Mouse (Mus musculus): ENCODE results near the gene Nub1. TPM values are rescaled to one million over a fixed set of nuclear protein-coding genes. Genes with fewer than 3 reads are reported as not detected.

The Nub1 gene
- polyA plus RNA-seq, 1 experiment from 2014 or later, result 45.0 TPM

DNA sequence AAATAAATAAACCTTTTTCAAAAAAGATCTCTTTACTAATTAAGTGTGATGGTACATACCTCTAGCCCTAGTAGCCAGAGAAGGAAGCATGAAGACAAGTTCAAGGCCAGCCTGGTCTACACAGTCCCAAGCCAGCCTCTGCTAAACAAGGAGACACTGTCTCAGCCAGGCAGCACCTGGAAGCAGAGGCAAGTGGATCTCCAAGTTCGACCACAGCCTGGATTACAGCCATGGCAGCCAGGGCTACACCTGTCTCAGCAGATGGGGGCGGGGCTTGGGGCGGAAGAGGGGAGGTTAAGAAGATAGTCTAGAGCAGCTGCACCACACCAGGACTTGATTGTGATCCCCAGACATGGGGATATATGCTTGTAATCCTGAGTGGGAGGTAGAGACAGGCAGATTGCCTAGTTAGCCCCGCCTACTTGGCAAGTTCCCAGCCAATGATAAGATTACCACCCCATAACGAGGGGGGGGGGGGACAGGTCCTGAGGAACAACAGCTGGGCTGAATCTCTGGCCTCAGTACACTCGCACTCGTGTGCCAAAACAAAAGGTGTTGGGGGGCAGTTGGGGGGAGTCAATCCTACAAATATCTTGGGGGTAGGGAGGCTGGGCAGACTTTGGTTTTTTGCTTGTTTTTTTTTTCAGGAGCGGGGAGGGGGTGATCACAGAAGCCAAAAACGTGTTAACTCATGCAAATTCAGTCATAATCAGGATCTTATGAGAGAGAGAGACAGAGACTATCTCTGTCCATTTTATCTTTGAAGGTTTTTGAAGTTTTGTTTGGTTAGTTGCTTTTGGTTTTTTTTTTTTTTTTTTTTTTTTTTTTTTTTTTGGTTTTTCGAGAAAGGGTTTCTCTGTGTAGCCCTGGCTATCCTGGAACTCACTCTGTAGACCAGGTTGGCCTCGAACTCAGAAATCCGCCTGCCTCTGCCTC is 41.8 kb downstream of the Nub1 start:
- 61% methylated on average over 12 of the region's 12 CpGs for WGBS
- 0 out of 2 replicates have a peak, but pooled peaks cover 3% of the 10 kb centered on the region for H3K36me3 ChIP-seq (ENCODE audit: control insufficient read depth, insufficient read depth, low read length)
- no peak for ATAC-seq (ENCODE audit: low FRiP score, low TSS enrichment)
- peaks cover 20% of the 10 kb centered on the region for H3K4me1 ChIP-seq (ENCODE audit: control insufficient read depth, insufficient read depth, low read length)
- no peak overlapping the region for H3K4me3 ChIP-seq (ENCODE audit: low read length)
- 0 out of 2 replicates have a peak, but pooled peaks cover 3% of the 10 kb centered on the region for H3K27me3 ChIP-seq (ENCODE audit: control insufficient read depth, insufficient read depth, low read length)
- no peaks in the 10 kb centered on the region for H3K9me3 ChIP-seq (ENCODE audit: control insufficient read depth, low read length)
- H3K9ac ChIP-seq (ENCODE audit: low read depth, low read length), result no peak overlapping the region
- no peak overlapping the region for H3K4me2 ChIP-seq (replicated peaks; ENCODE audit: low read depth, low read length)
- no peak overlapping the region for H3K27ac ChIP-seq (ENCODE audit: low read depth, low read length)

DNA sequence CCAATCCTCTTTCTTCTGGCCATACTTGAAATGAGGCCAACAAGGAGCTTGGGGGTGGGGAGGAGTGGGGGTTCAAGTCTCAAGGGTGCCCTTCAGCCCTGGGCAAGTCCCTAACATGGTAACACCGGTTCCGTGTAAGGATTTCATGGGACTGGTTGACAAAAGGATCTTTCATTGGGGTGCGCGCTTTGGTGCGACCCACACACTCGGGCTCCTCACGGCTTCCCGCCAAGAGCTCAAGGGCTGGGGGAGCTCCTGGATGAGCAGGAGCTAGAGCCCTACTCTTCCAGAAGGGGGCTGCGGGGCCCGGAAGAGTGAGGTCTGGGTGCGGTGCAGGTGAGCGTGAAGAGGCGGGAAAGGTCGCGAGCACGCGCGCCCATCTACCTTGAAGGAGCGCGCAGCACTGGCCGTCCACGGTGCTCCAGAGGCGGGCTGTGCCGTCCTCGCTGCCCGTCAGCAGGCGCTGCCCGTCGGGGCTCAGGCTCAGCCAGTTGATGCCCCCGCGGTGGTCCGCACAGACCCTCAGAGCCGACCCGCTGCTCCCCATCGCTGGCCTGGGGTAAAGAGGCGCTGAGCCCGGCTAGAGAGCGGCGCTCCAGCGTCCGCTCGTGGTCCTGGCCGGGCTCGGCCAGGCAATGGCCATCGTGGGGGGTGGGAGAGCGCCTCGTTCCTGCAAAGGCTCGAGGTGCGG is 44.6 kb downstream of the Nub1 start:
- H3K4me3 ChIP-seq (ENCODE audit: low read length), result peak overlapping the region; percentile 71
- 0 out of 2 replicates have a peak, but pooled peaks cover 3% of the 10 kb centered on the region for H3K27me3 ChIP-seq (ENCODE audit: control insufficient read depth, insufficient read depth, low read length)
- H3K27ac ChIP-seq (ENCODE audit: low read depth, low read length), result peak overlapping the region; percentile 65
- WGBS, result under 1% methylated on average over 49 of the region's 49 CpGs
- ATAC-seq (ENCODE audit: low FRiP score, low TSS enrichment), result peak; percentile 26
- no peaks in the 10 kb centered on the region for H3K9me3 ChIP-seq (ENCODE audit: control insufficient read depth, low read length)
- H3K9ac ChIP-seq (ENCODE audit: low read depth, low read length), result peak overlapping the region; percentile 86
- peak overlapping the region; percentile 82 for H3K4me2 ChIP-seq (replicated peaks; ENCODE audit: low read depth, low read length)
- H3K4me1 ChIP-seq (ENCODE audit: control insufficient read depth, insufficient read depth, low read length), result peaks cover 32% of the 10 kb centered on the region
- no peaks in the 10 kb centered on the region for H3K36me3 ChIP-seq (ENCODE audit: control insufficient read depth, insufficient read depth, low read length)

DNA sequence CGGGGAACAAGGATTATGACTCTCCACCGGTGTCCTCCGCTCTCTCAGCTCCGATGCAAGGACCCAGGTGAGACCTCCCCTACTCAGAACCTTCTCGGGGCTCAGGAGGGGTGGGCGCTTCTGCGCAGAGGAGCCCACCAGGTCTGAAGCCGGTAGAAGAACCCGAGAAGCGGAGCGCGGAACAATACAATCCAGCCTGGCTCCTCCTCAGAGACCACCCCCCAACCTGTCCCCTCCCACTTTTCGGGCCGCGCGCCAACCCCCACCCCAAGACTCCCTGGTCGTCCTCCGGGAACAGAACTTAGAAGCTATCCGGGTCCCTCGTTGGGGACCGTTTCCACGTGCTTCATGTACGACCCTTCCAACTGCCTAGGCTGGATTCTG is 45.1 kb downstream of the Nub1 start, which contains the start of gene Wdr86:
TSS of gene Wdr86 (minus strand) at position 240 of the 384 bp plus-strand sequence.
- ATAC-seq (ENCODE audit: low FRiP score, low TSS enrichment), result peak; percentile 36
- H3K4me1 ChIP-seq (ENCODE audit: control insufficient read depth, insufficient read depth, low read length), result peaks cover 32% of the 10 kb centered on the region

DNA sequence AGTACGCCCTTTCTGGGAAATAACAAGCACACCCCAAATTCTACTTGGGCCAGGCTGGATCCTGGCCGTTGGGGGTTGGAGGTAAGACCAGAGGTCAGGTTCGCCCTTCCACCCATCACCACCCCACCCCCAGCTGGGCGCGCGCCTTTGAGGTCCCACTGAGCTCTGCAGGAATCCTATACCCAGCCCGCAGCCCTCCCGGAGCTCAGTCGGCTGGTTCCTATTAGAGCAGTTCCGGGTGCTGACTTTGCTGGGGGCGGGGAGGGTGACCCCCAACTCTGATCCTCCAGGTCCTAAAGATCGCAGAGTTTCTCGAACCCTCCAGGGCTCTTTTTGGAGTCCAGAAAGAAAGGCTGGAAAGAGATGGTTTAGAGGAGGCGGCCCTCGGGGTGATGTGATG is 45.7 kb downstream of the Nub1 start:
- Histone ChIP-seq H3K4me1 (ENCODE audit: control insufficient read depth, insufficient read depth, low read length) (peaks cover 32% of the 10 kb centered on the region), H3K9me3 (ENCODE audit: control insufficient read depth, low read length) (no peaks in the 10 kb centered on the region), H3K9ac (ENCODE audit: low read depth, low read length) (peak overlapping the region; percentile 86), H3K27me3 (ENCODE audit: control insufficient read depth, insufficient read depth, low read length) (0 out of 2 replicates have a peak, but pooled peaks cover 3% of the 10 kb centered on the region), H3K27ac (ENCODE audit: low read depth, low read length) (peak overlapping the region; percentile 65; the same call in 1 of the 2 replicates), H3K36me3 (ENCODE audit: control insufficient read depth, insufficient read depth, low read length) (no peaks in the 10 kb centered on the region), H3K4me2 (replicated peaks; ENCODE audit: low read depth, low read length) (peak overlapping the region; percentile 82), H3K4me3 (ENCODE audit: low read length) (peak overlapping the region; percentile 71)
- peak; percentile 38 for ATAC-seq (ENCODE audit: low FRiP score, low TSS enrichment)
- 4% methylated on average over 15 of the region's 15 CpGs for WGBS

More for the DNA sequence above, 45.1 kb downstream of the Nub1 start, which contains the start of gene Wdr86:
- Histone ChIP-seq H3K4me2 (replicated peaks; ENCODE audit: low read depth, low read length) (peak within 1 kb of the TSS; percentile 82), H3K27ac (ENCODE audit: low read depth, low read length) (peak within 1 kb of the TSS; percentile 65), H3K9me3 (ENCODE audit: control insufficient read depth, low read length) (no peaks in the 10 kb centered on the region), H3K27me3 (ENCODE audit: control insufficient read depth, insufficient read depth, low read length) (0 out of 2 replicates have a peak, but pooled peaks cover 3% of the 10 kb centered on the region), H3K9ac (ENCODE audit: low read depth, low read length) (peak within 1 kb of the TSS; percentile 86), H3K36me3 (ENCODE audit: control insufficient read depth, insufficient read depth, low read length) (no peaks in the 10 kb centered on the region), H3K4me3 (ENCODE audit: low read length) (peak within 1 kb of the TSS; percentile 71)
- WGBS, result under 1% methylated on average over 23 of the region's 23 CpGs

DNA sequence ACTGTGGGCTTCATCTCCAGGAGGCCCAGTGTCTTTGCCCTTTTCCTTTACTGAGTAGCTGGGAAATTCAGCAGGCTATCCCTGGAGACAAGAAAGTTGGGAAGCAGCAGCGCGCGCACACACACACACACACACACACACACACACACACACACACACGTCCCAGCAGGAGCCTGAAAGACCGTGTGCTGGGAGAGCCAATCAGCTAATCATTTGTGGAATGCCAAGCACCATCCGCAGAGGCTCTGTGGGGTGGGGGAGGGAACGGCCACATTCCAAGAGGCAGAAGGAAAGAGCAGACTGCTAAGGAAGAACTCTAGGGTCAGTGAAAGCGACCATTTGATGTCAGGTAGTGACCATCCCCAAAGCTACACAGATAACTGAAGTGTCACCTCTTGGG is 47.8 kb downstream of the Nub1 start:
- Histone ChIP-seq H3K27me3 (ENCODE audit: control insufficient read depth, insufficient read depth, low read length) (0 out of 2 replicates have a peak, but pooled peaks cover 3% of the 10 kb centered on the region), H3K4me2 (replicated peaks; ENCODE audit: low read depth, low read length) (peak overlapping the region; percentile 4), H3K4me3 (ENCODE audit: low read length) (no peak overlapping the region), H3K36me3 (ENCODE audit: control insufficient read depth, insufficient read depth, low read length) (no peaks in the 10 kb centered on the region), H3K9ac (ENCODE audit: low read depth, low read length) (no peak overlapping the region), H3K4me1 (ENCODE audit: control insufficient read depth, insufficient read depth, low read length) (peaks cover 32% of the 10 kb centered on the region), H3K9me3 (ENCODE audit: control insufficient read depth, low read length) (no peaks in the 10 kb centered on the region), H3K27ac (ENCODE audit: low read depth, low read length) (peak overlapping the region; percentile 61)
- peak; percentile 68 for ATAC-seq (ENCODE audit: low FRiP score, low TSS enrichment)
- WGBS, result 8% methylated on average over 8 of the region's 8 CpGs

DNA sequence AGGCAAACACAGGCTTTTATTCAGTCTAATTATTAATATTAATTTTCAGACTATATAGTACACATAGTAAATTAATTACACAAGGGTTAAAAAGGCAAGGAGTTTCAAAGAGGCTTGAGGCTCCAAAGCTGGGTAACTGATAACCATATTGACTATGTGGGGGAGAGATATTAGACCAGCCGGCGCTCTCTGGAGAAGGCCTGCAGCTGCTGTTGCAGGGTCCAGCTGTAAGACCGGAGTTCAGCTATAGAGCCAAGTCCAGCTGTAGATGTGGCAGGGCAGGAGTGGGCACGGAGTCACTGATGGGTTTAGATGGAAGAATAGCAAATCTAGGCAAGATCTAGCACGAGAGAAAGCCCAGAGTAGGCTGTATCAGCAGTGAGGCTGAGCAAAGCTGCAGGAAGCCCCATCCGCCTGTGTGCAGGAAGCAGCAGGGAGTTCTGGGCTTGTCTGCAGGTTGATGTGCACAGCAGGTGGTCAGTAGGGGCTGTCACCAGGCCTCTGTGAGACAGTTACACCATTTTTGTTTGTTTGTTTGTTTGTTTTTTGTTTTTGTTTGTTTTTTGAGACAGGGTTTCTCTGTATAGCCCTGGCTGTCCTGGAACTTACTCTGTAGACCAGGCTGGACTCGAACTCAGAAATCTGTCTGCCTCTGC is 48.6 kb downstream of the Nub1 start:
- H3K9me3 ChIP-seq (ENCODE audit: control insufficient read depth, low read length), result no peaks in the 10 kb centered on the region
- 53% methylated on average over 7 of the region's 7 CpGs for WGBS
- H3K27me3 ChIP-seq (ENCODE audit: control insufficient read depth, insufficient read depth, low read length), result 0 out of 2 replicates have a peak, but pooled peaks cover 3% of the 10 kb centered on the region
- H3K27ac ChIP-seq (ENCODE audit: low read depth, low read length), result peak overlapping the region; percentile 61
- no peak for ATAC-seq (ENCODE audit: low FRiP score, low TSS enrichment)
- H3K4me2 ChIP-seq (replicated peaks; ENCODE audit: low read depth, low read length), result peak overlapping the region; percentile 4; the same call in 1 of the 2 replicates
- H3K4me1 ChIP-seq (ENCODE audit: control insufficient read depth, insufficient read depth, low read length), result peaks cover 33% of the 10 kb centered on the region
- no peak overlapping the region for H3K4me3 ChIP-seq (ENCODE audit: low read length)
- no peaks in the 10 kb centered on the region for H3K36me3 ChIP-seq (ENCODE audit: control insufficient read depth, insufficient read depth, low read length)
- H3K9ac ChIP-seq (ENCODE audit: low read depth, low read length), result no peak overlapping the region

DNA sequence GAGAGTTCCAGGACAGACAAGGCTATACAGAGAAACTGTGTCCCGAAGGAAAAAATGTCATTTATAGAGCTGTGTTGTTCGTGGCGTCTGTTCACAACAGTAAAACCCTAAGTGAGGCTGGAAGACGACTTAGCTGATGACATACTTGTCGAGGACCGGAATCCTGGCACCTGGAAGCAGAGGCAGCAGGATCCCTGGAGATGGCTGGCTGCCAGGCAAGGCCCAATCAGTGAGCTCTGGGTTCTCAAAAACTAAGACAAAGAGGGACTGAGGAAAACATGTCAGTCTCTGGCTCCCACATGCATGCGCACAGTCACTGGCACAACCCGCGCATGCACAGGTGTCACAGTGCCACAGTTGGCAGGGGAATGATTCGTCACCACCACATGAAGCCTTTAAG is 52.3 kb downstream of the Nub1 start:
- no peak for ATAC-seq (ENCODE audit: low FRiP score, low TSS enrichment)
- Histone ChIP-seq H3K27ac (ENCODE audit: low read depth, low read length) (no peak overlapping the region), H3K36me3 (ENCODE audit: control insufficient read depth, insufficient read depth, low read length) (no peaks in the 10 kb centered on the region), H3K27me3 (ENCODE audit: control insufficient read depth, insufficient read depth, low read length) (no peaks in the 10 kb centered on the region), H3K9me3 (ENCODE audit: control insufficient read depth, low read length) (no peaks in the 10 kb centered on the region), H3K9ac (ENCODE audit: low read depth, low read length) (no peak overlapping the region), H3K4me1 (ENCODE audit: control insufficient read depth, insufficient read depth, low read length) (peaks cover 19% of the 10 kb centered on the region), H3K4me2 (replicated peaks; ENCODE audit: low read depth, low read length) (no peak overlapping the region), H3K4me3 (ENCODE audit: low read length) (no peak overlapping the region)
- WGBS, result 95% methylated on average over 10 of the region's 10 CpGs

DNA sequence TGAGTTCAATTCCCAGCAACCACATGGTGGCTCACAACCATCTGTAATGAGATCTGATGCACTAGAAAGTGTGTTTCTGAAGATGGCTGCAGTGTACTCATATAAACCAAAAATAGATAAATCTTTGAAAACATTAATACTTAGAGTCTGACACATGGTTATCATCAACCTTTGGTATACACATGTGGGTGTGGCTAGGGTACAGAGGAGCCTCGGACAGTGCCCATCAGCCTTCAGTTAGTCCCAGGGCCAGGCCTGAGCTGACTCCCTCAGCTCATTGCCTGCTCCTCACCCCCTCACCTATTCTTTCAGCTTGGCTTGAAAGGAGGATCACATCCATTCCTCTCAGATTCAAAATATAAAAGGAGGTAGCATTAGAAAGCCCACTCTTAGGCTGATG is 53.2 kb downstream of the Nub1 start:
- no peak overlapping the region for H3K9ac ChIP-seq (ENCODE audit: low read depth, low read length)
- no peak for ATAC-seq (ENCODE audit: low FRiP score, low TSS enrichment)
- no peaks in the 10 kb centered on the region for H3K27me3 ChIP-seq (ENCODE audit: control insufficient read depth, insufficient read depth, low read length)
- H3K4me2 ChIP-seq (replicated peaks; ENCODE audit: low read depth, low read length), result no peak overlapping the region
- H3K4me3 ChIP-seq (ENCODE audit: low read length), result no peak overlapping the region
- no peaks in the 10 kb centered on the region for H3K9me3 ChIP-seq (ENCODE audit: control insufficient read depth, low read length)
- H3K27ac ChIP-seq (ENCODE audit: low read depth, low read length), result peak overlapping the region; percentile 85; the same call in 1 of the 2 replicates
- WGBS, result 79% methylated on average over 1 of the region's 1 CpGs
- H3K36me3 ChIP-seq (ENCODE audit: control insufficient read depth, insufficient read depth, low read length), result no peaks in the 10 kb centered on the region
- H3K4me1 ChIP-seq (ENCODE audit: control insufficient read depth, insufficient read depth, low read length), result peaks cover 11% of the 10 kb centered on the region; the same call in 1 of the 2 replicates
